Mouse (Mus musculus): ENCODE data around the gene Tnfrsf12a.

Tnfrsf12a gene

DNA sequence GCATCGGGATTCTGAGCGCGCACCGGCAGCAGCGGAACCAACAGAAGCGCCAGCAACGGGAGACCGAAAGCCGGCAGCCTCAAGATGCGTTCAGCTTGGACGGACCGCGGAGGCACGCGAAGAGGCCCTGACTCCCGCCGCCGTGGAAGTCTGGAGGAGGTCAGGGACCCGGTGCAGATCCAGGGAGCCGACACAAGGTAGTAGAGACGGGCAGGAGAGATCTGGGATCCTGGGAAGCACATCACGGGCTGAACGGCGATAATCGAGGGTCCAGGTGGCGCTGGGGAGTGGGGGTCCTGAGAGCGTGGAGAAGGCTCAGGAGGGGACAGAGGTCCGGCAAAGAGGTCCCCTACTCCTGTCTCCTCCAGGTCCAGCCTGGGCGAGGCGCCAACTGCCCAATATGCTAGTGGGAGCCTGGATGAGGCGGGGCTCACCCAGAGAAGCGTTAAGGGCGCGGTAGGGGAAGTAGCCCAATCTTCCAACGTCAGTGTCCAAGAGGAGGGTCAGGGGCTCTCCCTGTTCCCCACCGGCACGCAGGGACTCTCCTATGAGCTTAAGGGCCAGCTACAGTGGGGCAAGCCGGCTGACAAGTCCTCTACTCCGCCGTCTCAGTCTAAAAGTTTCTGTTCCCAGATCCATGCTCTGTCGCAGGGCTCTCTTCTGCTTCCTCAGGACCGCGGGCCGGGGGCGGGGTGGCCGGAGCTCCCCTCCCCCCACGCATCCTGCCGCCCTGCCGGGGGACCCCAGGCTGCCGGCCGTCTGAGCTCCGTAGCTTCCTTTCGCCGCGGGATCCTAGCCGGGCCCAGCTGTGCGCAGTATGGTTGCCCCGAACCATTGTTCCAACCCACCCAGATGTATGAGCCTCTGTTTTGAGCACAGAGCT is 32.4 kb downstream of the Tnfrsf12a start, which contains the start of gene Mmp25:
Gene Mmp25, minus strand, starts transcription at position 665 of the 883 bp plus-strand sequence.
- no peak for DNase-seq (ENCODE audit: low spot score)

- DNase-seq (ENCODE audit: low spot score) = no peak
Observed at GRCm38 (mm10) chr17:23631241-23631640, 46.0 kb downstream of the Tnfrsf12a start.

DNA sequence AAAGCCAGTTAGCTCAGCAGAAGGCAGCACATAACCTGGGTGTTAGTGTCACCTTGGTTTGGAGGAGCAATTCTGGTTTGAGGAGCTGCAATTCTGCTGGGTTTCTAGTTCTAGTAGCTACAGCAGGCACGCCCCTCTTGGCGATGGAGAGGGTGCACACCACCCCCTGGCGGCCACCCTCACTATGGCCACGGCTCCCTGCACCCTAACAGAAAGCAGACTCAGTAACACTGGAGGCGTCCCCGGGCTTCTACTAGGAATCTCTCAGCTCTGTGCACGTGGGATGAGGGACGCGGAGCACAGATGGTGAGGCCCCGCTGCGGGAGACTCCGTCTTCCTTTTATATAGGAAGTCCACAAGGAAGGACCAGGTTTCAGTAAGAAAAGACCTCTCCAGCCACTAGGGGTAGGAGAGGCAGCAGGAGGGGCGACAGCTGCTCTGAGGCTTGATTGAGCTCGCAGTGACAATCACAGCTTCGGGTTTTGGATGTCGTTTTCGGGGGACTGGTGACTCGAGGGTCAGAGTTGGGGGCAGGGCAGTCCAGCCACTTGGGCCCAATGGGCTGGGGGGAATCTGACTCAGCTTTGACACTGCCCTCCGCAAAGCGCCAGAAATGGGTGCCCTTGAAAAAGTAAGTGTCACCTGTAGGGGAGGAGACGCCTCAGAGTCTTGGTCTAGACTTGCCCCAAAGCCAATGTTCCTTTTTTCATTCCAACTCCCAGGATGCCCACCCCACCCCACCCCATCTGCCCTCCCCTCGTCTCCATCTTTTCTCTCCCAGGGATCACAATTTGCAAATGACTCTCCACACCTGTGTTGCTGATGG is 46.9 kb downstream of the Tnfrsf12a start:
- DNase-seq (ENCODE audit: low spot score) = peak; percentile 81

GRCm38 (mm10) chr17:23627813-23628212 is 49.5 kb downstream of the Tnfrsf12a start:
- DNase-seq (ENCODE audit: low spot score) = no peak
